Mouse (Mus musculus): Measurements from ENCODE around the gene Gm3409. TPM values are rescaled to one million over a fixed set of nuclear protein-coding genes. Genes with fewer than 3 reads are reported as not detected.

Gm3409 gene
- polyA plus RNA-seq (2012; rRNA removed) = not detected in 2 replicates

GRCm38 (mm10) chr5:146537347-146537746, at the start of gene Gm3409:
Gm3409 (plus strand) TSS chr5:146537647.

DNA sequence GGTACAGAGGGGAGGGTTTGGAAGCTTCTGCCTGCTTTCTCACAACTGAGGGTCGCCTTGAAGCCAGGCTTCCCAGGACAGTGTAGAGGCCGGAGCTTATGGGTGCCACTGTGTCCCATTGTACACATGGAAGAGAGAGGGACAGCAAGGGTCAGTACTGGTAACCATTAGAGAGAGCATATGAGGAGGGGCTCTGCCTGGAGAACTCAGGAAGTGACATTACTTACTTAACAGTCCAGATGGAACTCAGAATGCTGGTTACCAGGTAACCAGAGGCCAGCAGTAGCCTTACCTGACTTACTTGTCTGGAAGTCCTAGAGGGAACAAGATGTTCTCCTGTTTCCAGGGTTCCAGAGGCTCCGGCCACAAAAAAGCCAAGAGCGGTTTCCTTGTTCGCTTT, 46.4 kb upstream of the Gm3409 start, which contains the start of gene Gm6370:
Gene Gm6370 (plus strand): TSS at position 301 of the 400 bp plus-strand sequence.

DNA sequence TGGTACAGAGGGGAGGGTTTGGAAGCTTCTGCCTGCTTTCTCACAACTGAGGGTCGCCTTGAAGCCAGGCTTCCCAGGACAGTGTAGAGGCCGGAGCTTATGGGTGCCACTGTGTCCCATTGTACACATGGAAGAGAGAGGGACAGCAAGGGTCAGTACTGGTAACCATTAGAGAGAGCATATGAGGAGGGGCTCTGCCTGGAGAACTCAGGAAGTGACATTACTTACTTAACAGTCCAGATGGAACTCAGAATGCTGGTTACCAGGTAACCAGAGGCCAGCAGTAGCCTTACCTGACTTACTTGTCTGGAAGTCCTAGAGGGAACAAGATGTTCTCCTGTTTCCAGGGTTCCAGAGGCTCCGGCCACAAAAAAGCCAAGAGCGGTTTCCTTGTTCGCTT, 35.3 kb upstream of the Gm3409 start, which contains the start of gene 4930449I24Rik:
Gene 4930449I24Rik (plus strand): TSS at position 301 of the 400 bp plus-strand sequence.

DNA sequence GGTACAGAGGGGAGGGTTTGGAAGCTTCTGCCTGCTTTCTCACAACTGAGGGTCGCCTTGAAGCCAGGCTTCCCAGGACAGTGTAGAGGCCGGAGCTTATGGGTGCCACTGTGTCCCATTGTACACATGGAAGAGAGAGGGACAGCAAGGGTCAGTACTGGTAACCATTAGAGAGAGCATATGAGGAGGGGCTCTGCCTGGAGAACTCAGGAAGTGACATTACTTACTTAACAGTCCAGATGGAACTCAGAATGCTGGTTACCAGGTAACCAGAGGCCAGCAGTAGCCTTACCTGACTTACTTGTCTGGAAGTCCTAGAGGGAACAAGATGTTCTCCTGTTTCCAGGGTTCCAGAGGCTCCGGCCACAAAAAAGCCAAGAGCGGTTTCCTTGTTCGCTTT, 23.6 kb upstream of the Gm3409 start, which contains the start of gene Gm3402:
Gene Gm3402 (plus strand): TSS at position 301 of the 400 bp plus-strand sequence.

DNA sequence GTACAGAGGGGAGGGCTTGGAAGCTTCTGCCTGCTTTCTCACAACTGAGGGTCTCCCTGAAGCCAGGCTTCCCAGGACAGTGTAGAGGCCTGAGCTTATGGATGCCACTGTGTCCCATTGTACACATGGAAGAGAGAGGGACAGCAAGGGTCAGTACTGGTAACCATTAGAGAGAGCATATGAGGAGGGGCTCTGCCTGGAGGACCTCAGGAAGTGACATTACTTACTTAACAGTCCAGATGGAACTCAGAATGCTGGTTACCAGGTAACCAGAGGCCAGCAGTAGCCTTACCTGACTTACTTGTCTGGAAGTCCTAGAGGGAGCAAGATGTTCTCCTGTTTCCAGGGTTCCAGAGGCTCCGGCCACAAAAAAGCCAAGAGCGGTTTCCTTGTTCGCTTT, 11.9 kb upstream of the Gm3409 start, which contains the start of gene Gm3404:
Gene Gm3404 (plus strand): TSS at position 301 of the 400 bp plus-strand sequence.

GRCm38 (mm10) chr5:146555836-146556235, 18.4 kb downstream of the Gm3409 start, which contains the start of gene Gm3415:
Gm3415 (plus strand) TSS chr5:146556136.

GRCm38 (mm10) chr5:146584478-146585306, 47.2 kb downstream of the Gm3409 start, which contains the start of gene Gpr12:
Gpr12 (minus strand) TSS chr5:146585239.

Other genes starting within 250 kb of the Gm3409 start
- 23.5 and 24.5 TPM in 2 replicates for gene Wasf3, start 152.7 kb upstream of the Gm3409 start, polyA plus RNA-seq (2012; rRNA removed)
- 0.04 and 0.08 TPM in 2 replicates for gene Gm6408, start 55.7 kb upstream of the Gm3409 start, polyA plus RNA-seq (2012; rRNA removed)
- not detected in 2 replicates for gene Gm6370, start 46.3 kb upstream of the Gm3409 start, polyA plus RNA-seq (2012; rRNA removed)
- not detected in 2 replicates for gene 4930449I24Rik, start 35.2 kb upstream of the Gm3409 start, polyA plus RNA-seq (2012; rRNA removed)
- not detected in 2 replicates for gene Gm3402, start 23.5 kb upstream of the Gm3409 start, polyA plus RNA-seq (2012; rRNA removed)
- gene Gm3404, start 11.8 kb upstream of the Gm3409 start, polyA plus RNA-seq (2012; rRNA removed) = not detected in 2 replicates
- gene Gm3415, start 18.5 kb downstream of the Gm3409 start, polyA plus RNA-seq (2012; rRNA removed) = not detected in 2 replicates
- gene Gpr12, start 47.6 kb downstream of the Gm3409 start, polyA plus RNA-seq (2012; rRNA removed) = 10.8 and 11.7 TPM in 2 replicates